Mouse (Mus musculus): ENCODE measurements around the gene Lrrn4cl. TPM values are rescaled to one million over a fixed set of nuclear protein-coding genes. Genes with fewer than 3 reads are reported as not detected.
"Not testable (repeated sequence)": the region's sequence is repeated elsewhere in the genome, so short reads cannot be mapped to it uniquely, and the experiment has no call there.

The Lrrn4cl gene
- polyA plus RNA-seq, 1 experiment from 2014 or later, result 1.1 TPM

- H3K4me2 ChIP-seq, result peak overlapping the region; percentile 88
- ATAC-seq (replicated peaks), result peak; percentile 34
- peaks cover 21% of the 10 kb centered on the region for H3K36me3 ChIP-seq (replicated peaks)
- H3K4me3 ChIP-seq, result peak overlapping the region; percentile 84
- under 1% methylated on average over 42 of the region's 48 CpGs for WGBS
- H3K27me3 ChIP-seq (replicated peaks), result no peaks in the 10 kb centered on the region
- no peaks in the 10 kb centered on the region for H3K9me3 ChIP-seq
- H3K9ac ChIP-seq, result peak overlapping the region; percentile 90
- peaks cover 55% of the 10 kb centered on the region for H3K4me1 ChIP-seq
- H3K27ac ChIP-seq, result peak overlapping the region; percentile 98
Observed at GRCm38 (mm10) chr19:8820424-8820956, 30.1 kb upstream of the Lrrn4cl start.

- WGBS, result 3% methylated on average over 7 of the region's 7 CpGs
- H3K4me2 ChIP-seq, result peak overlapping the region; percentile 88
Observed at GRCm38 (mm10) chr19:8821146-8821545, 29.4 kb upstream of the Lrrn4cl start.

GRCm38 (mm10) chr19:8822696-8823095, 27.9 kb upstream of the Lrrn4cl start:
- WGBS, result 52% methylated on average over 8 of the region's 8 CpGs
- Histone ChIP-seq H3K27me3 (replicated peaks) (no peaks in the 10 kb centered on the region), H3K4me3 (peak overlapping the region; percentile 84), H3K27ac (no peak overlapping the region), H3K9me3 (no peaks in the 10 kb centered on the region), H3K9ac (no peak overlapping the region), H3K4me2 (peak overlapping the region; percentile 88), H3K36me3 (replicated peaks) (peaks cover 40% of the 10 kb centered on the region), H3K4me1 (peaks cover 36% of the 10 kb centered on the region)
- no peak for ATAC-seq (replicated peaks)

More at GRCm38 (mm10) chr19:8821146-8821545, 29.4 kb upstream of the Lrrn4cl start:
- H3K9me3 ChIP-seq, result no peaks in the 10 kb centered on the region
- H3K4me3 ChIP-seq, result peak overlapping the region; percentile 84
- peaks cover 26% of the 10 kb centered on the region for H3K36me3 ChIP-seq (replicated peaks)
- no peak for ATAC-seq (replicated peaks)
- H3K27me3 ChIP-seq (replicated peaks), result no peaks in the 10 kb centered on the region
- H3K27ac ChIP-seq, result no peak overlapping the region
- H3K4me1 ChIP-seq, result peaks cover 50% of the 10 kb centered on the region
- H3K9ac ChIP-seq, result peak overlapping the region; percentile 90

GRCm38 (mm10) chr19:8829660-8830059, 20.9 kb upstream of the Lrrn4cl start, which contains the start of gene AC129217.1:
Gene AC129217.1 (plus strand): TSS chr19:8829773.
- no peak within 1 kb of the TSS for H3K4me3 ChIP-seq
- peaks cover 91% of the 10 kb centered on the region for H3K36me3 ChIP-seq (replicated peaks)
- no peaks in the 10 kb centered on the region for H3K4me1 ChIP-seq
- H3K9ac ChIP-seq, result no peak within 1 kb of the TSS
- ATAC-seq (replicated peaks), result no peak
- H3K4me2 ChIP-seq, result no peak within 1 kb of the TSS
- H3K27ac ChIP-seq, result no peak within 1 kb of the TSS
- no peaks in the 10 kb centered on the region for H3K9me3 ChIP-seq
- WGBS, result 82% methylated on average over 8 of the region's 8 CpGs
- no peaks in the 10 kb centered on the region for H3K27me3 ChIP-seq (replicated peaks)

- peaks cover 84% of the 10 kb centered on the region for H3K36me3 ChIP-seq (replicated peaks)
- no peak overlapping the region for H3K4me2 ChIP-seq
- H3K9me3 ChIP-seq, result no peaks in the 10 kb centered on the region
- H3K9ac ChIP-seq, result no peak overlapping the region
- 85% methylated on average over 8 of the region's 8 CpGs for WGBS
- no peak overlapping the region for H3K4me3 ChIP-seq
- no peak overlapping the region for H3K27ac ChIP-seq
- no peaks in the 10 kb centered on the region for H3K4me1 ChIP-seq
- no peak for ATAC-seq (replicated peaks)
- no peaks in the 10 kb centered on the region for H3K27me3 ChIP-seq (replicated peaks)
Observed at GRCm38 (mm10) chr19:8830664-8831063, 19.9 kb upstream of the Lrrn4cl start.

- Histone ChIP-seq H3K36me3 (replicated peaks) (peaks cover 78% of the 10 kb centered on the region), H3K9ac (no peak overlapping the region), H3K4me3 (no peak overlapping the region), H3K27me3 (replicated peaks) (no peaks in the 10 kb centered on the region), H3K9me3 (no peaks in the 10 kb centered on the region), H3K4me1 (peaks cover 3% of the 10 kb centered on the region; the same call in 1 of the 2 replicates), H3K27ac (no peak overlapping the region), H3K4me2 (no peak overlapping the region)
- WGBS, result 80% methylated on average over 11 of the region's 11 CpGs
- ATAC-seq (replicated peaks), result 0 out of 2 replicates have a peak, but pooled peaks have one; percentile 19
Observed at GRCm38 (mm10) chr19:8831262-8831661, 19.3 kb upstream of the Lrrn4cl start.

GRCm38 (mm10) chr19:8832971-8833370, 17.6 kb upstream of the Lrrn4cl start:
- Histone ChIP-seq H3K4me3 (no peak overlapping the region), H3K4me2 (no peak overlapping the region), H3K27ac (0 out of 2 replicates have a peak overlapping the region, but pooled peaks have one; percentile 1), H3K9ac (no peak overlapping the region), H3K9me3 (no peaks in the 10 kb centered on the region), H3K36me3 (replicated peaks) (peaks cover 62% of the 10 kb centered on the region), H3K4me1 (peaks cover 7% of the 10 kb centered on the region; the same call in 1 of the 2 replicates), H3K27me3 (replicated peaks) (no peaks in the 10 kb centered on the region)
- 91% methylated on average over 4 of the region's 4 CpGs for WGBS
- no peak for ATAC-seq (replicated peaks)

- H3K4me3 ChIP-seq; H3K9me3 ChIP-seq; H3K9ac ChIP-seq; ATAC-seq (replicated peaks); H3K27me3 ChIP-seq (replicated peaks): not testable (repeated sequence)
- Histone ChIP-seq H3K4me2 (peak overlapping the region; percentile 60), H3K36me3 (replicated peaks) (peaks cover 29% of the 10 kb centered on the region), H3K4me1 (peaks cover 21% of the 10 kb centered on the region), H3K27ac (peak overlapping the region; percentile 98; the same call in 1 of the 2 replicates)
- WGBS, result 97% methylated on average over 10 of the region's 10 CpGs
Observed at GRCm38 (mm10) chr19:8836327-8836726, 14.2 kb upstream of the Lrrn4cl start.

- no peaks in the 10 kb centered on the region for H3K9me3 ChIP-seq
- H3K9ac ChIP-seq, result peak within 1 kb of the TSS; percentile 89
- under 1% methylated on average over 38 of the region's 38 CpGs for WGBS
- peak; percentile 62 for ATAC-seq (replicated peaks)
- H3K4me1 ChIP-seq, result peaks cover 28% of the 10 kb centered on the region
- peaks cover 20% of the 10 kb centered on the region for H3K36me3 ChIP-seq (replicated peaks)
- H3K4me3 ChIP-seq, result peak within 1 kb of the TSS; percentile 66
- peak within 1 kb of the TSS; percentile 98 for H3K27ac ChIP-seq
- peak within 1 kb of the TSS; percentile 60 for H3K4me2 ChIP-seq
- H3K27me3 ChIP-seq (replicated peaks), result no peaks in the 10 kb centered on the region
Observed at GRCm38 (mm10) chr19:8837251-8837791, 13.2 kb upstream of the Lrrn4cl start, which contains the start of gene Bscl2. Gene Bscl2 (plus strand): TSS chr19:8837467.

- Histone ChIP-seq H3K9me3 (no peaks in the 10 kb centered on the region), H3K4me2 (peak overlapping the region; percentile 60), H3K36me3 (replicated peaks) (peaks cover 12% of the 10 kb centered on the region), H3K4me1 (peaks cover 28% of the 10 kb centered on the region), H3K27ac (peak overlapping the region; percentile 98), H3K9ac (peak overlapping the region; percentile 89), H3K27me3 (replicated peaks) (no peaks in the 10 kb centered on the region), H3K4me3 (peak overlapping the region; percentile 66)
- WGBS, result 8% methylated on average over 15 of the region's 15 CpGs
- 0 out of 2 replicates have a peak, but pooled peaks have one; percentile 11 for ATAC-seq (replicated peaks)
Observed at GRCm38 (mm10) chr19:8838041-8838730, 12.4 kb upstream of the Lrrn4cl start.

GRCm38 (mm10) chr19:8839103-8839907, 11.3 kb upstream of the Lrrn4cl start, which contains the start of gene Gng3:
Gene Gng3 (minus strand): TSS chr19:8839194.
- Histone ChIP-seq H3K36me3 (replicated peaks) (peaks cover 4% of the 10 kb centered on the region), H3K4me2 (peak within 1 kb of the TSS; percentile 60), H3K9me3 (no peaks in the 10 kb centered on the region), H3K4me1 (peaks cover 28% of the 10 kb centered on the region), H3K27me3 (replicated peaks) (no peaks in the 10 kb centered on the region), H3K4me3 (peak within 1 kb of the TSS; percentile 66), H3K27ac (peak within 1 kb of the TSS; percentile 98), H3K9ac (peak within 1 kb of the TSS; percentile 89)
- WGBS, result 26% methylated on average over 11 of the region's 11 CpGs
- peak; percentile 94 for ATAC-seq (replicated peaks)

All from midbrain, embryonic 15.5 days (tissue).